Mouse (Mus musculus) brain, embryonic 18.5 days (tissue): ENCODE results near the gene Prelp.
A peak's percentile ranks its signal among the peaks of the same experiment; 100 is the strongest.
"Not testable (repeated sequence)": the region's sequence is repeated elsewhere in the genome, so short reads cannot be mapped to it uniquely, and the experiment has no call there.

Source experiments
- DNase-seq: peaks from one replicate; pipeline ENCODE4 v3.0.0-alpha.2; 2012; ENCODE audit warnings: low read depth, low spot score

The Prelp gene

GRCm38 (mm10) chr1:133921304-133921751, at the start of gene Prelp:
Gene Prelp, minus strand, starts transcription at chr1:133921414.
- DNase-seq, result no peak

DNA sequence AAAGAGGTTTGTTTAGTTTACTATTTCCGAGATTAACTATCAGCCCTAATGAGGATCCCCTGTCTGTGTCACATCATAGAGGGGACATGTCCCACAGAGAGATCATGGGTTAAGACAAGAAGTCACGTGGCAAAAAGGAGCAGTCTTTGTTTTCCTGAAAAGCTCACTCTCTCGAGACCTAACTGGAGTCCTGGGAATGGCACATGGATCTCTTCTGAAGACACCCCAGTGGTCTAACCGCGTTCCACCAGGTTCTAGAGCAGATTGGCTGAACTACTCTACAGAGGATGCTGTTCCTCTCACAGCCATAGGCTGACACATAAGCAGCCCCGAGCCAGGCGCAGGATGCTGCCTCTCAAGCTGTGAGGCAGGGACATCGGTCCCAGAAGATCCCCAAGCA, 48.2 kb upstream of the Prelp start:
- no peak for DNase-seq

DNA sequence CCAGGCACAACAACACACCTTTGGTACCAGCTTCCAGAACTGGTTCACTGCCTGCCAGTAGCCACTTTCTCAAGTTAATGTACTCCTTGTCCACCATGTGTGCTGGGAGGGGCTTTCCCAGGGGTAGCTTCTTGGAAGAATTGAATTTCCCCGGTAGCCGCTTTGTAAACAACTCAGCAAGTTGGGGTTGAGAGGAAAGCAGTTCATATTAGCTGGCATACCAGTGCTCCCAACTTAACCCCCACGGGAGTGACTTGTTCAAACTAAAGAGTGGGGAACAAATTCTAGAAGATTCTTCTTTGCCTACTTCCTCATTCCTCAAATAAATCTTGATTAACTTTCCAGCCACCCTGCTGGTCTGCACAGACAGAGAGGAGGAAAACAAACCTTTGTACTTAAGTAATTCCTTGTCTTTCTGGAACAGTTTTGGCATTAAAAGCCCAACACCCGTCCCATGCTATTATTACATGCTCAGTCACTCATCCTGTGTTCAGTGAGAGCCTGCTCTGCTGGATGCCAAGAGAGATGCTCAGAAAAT, 47.6 kb upstream of the Prelp start:
- no peak for DNase-seq

DNA sequence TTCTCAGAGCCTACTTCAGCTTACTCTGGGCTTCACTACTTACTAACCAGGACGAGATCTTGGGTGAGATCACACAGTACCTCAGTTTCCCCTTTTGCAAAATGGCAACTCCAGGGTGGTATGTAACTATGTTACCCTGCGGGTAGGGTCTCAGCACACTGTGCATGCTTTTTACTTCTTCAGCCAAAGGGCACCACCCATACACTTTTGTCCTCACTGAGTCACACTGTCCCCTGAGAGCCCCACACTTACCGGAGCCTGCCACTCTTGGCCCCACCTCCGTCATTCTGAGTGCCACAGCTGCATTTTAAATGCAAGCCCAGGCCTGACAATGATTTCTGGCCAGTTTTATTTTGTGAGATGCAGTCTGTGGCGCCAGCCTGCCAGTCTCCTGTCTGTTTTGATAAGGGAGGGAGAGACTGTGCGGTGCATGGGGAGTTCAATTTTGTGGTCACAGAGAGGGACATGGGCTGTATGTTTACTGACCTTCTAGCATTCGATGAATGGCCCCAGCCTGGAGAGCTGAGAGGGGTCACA, 46.3 kb upstream of the Prelp start:
- no peak for DNase-seq

DNA sequence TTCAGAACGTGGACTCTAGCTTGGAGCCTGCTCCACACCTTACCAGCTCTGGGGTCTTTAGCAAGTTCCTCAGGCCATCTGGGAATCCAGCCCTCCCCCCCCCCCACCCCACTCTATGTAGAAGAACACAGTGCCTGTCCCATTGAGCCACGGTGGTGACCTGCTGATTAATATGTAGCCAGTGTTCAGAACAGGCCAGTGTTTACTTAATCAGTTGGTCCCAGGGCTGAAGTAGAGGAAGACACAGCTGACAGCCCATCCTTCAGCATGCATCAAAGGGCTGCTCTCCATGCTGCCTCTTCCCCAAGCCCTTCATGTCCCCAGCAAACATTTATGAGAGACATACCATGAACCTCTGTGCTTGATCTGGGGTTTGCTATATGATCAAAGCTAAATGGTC, 44.8 kb upstream of the Prelp start:
- no peak for DNase-seq

GRCm38 (mm10) chr1:133965298-133965697, 44.1 kb upstream of the Prelp start:
- no peak for DNase-seq

DNA sequence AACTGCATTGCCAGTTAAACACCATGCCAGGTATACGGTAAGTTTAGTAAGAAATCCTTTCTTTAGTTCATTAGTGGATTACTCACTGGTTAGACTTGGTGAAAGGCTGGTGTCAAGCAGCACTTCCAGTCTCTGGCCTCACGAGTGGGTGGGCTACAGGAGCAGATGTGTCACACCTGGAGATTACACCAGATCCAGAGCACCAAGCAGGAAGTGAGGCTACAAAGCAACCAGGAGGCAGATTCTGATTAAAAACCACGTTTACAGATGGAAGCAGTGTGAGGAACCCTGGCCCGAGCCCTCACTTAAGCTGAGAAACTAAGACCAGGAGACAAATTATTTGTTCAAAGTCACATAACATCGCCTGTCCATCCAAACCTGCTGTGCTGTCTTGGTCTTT, 43.5 kb upstream of the Prelp start:
- no peak for DNase-seq

DNA sequence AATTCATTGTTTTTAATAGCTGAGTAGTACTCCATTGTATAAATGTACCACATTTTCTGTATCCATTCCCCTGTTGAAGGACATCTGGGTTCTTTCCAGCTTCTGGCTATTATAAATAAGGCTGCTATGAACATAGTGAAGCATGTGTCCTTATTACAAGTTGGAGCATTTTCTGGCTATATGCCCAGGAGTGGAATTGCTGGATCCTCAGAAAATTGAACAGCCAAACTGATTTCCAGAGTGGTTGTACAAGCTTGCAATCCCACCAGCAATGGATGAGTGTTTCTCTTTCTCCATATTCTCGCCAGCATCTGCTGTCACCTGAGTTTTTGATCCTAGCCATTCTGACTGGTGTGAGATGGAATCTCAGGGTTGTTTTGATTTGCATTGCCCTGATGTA, 42.4 kb upstream of the Prelp start:
- DNase-seq, result not testable (repeated sequence)

DNA sequence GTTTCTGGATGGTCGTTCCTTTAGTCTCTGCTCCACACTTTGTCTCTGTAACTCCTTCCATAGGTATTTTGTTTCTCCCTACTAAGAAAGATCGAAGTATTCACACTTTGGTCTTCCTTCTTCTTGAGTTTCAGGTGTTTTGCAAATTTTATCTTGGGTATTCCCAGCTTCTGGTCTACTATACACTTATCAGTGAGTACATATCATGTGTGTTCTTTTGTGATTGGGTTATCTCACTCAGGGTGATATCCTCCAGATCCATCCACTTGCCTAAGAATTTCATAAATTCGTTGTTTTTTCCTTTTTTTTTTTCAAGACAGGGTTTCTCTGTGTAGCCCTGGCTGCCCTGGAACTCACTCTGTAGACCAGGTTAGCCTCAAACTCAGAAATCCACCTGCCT, 41.9 kb upstream of the Prelp start:
- not testable (repeated sequence) for DNase-seq

- DNase-seq, result peak; percentile 4
These were observed 40.3 kb upstream of the Prelp start for GRCm38 (mm10) chr1:133961281-133962134.

DNA sequence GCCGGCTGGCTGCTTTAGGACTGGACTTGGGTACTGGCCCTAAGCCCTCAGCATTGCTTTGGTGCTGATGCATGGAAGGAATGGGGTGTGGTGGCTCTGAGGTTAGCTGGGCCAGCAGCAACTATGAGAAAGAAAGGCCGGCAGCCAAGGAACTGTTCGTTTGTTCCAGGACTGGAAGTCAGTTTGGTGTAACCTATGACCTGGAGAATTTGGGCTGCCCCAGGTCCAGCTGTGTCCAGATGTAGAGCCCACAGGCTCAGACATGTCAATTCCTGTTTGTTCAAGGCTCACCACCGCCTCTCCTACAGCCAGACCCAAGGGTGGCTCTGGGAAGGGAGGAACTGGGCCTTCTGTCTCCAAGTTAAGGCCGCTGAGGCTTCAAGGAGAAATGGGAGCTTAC, 38.3 kb upstream of the Prelp start:
- DNase-seq, result no peak

- DNase-seq, result no peak
These were observed 32.8 kb upstream of the Prelp start for GRCm38 (mm10) chr1:133954009-133954408.

GRCm38 (mm10) chr1:133953261-133953742, 32.1 kb upstream of the Prelp start:
- DNase-seq, result no peak

DNA sequence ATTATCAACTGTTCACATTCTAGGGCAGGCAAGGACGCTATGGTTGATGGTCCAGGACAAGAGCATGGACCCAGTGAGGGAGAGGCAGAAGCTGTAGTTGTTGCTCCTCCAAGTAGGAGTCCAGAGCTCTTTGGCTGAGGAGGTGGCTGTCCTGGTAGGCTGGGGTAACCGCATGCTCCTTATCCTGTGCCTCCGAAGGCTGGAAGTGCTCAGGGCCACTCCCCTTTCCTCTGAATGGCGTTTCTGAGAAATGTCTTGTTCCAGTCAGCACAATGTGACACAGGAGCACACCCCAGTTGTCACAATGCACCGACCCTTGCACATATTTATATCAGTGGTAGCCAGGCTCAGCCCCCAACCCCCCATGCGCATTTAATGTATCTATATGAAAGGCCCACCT, 30.4 kb upstream of the Prelp start:
- no peak for DNase-seq

- DNase-seq, result no peak
These were observed 29.0 kb upstream of the Prelp start for GRCm38 (mm10) chr1:133950061-133950782.

- DNase-seq, result no peak
These were observed 23.9 kb upstream of the Prelp start for GRCm38 (mm10) chr1:133945106-133945505.

DNA sequence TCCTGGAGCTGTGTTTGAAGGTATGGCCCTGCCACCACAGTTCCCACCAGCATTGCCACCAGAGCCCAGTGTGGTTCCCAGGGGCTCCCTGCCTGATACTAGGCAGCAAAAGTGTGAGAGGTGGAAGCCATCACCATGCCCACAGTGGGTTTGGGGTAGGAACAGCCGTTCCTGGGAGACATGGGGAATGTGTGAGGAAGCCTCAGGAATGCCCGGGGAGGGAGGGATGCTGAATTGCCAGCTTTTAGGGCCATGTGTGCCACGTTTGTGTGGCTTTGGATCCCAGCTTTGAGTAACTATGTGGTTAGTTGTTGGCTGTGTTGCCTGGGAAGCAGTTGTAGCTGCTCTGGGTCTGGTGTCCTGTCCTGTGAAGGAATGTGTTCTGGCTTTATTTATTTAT, 20.7 kb upstream of the Prelp start:
- DNase-seq, result no peak

- DNase-seq, result no peak
These were observed 20.1 kb upstream of the Prelp start for GRCm38 (mm10) chr1:133941158-133941860.

GRCm38 (mm10) chr1:133940481-133941092, 19.4 kb upstream of the Prelp start:
- no peak for DNase-seq

DNA sequence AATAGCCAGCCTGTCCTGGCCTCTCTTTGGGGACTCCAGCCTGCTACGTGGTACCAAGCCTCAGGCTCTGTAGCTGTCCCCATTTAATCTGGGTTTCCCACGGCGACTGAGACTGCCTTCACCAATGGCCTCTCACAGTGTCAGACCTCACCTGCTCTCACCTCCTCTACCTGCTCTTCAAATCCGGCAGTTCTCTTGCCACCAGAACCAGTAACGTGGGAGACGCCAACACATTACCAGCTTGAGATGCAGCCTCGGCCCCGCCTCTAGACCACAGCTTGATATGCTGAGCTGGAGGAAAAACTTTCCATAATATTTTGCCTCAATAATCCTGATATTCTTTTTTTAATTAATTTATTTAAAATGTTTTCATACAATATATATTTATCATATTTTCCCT, 18.5 kb upstream of the Prelp start:
- DNase-seq, result no peak

DNA sequence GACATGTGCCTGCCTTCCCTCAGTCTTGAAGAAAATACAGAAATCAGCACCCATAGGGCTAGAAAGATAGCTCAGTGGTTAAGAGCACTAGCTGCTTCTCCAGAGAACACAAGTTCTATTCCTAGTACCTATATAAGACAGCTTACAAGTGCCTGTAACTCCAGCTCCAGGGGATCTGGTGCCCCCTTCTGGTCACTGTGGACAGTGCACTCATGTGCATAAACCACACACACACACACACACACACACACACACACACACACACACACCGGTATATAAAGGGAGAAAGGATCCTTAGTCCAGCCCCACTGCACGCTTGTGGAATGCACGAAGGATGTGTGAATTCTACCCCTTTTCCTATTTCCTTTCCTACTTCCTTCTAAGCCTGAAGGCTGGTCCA, 15.0 kb upstream of the Prelp start:
- DNase-seq, result no peak
